Mouse (Mus musculus): ENCODE data around the gene Tcte1.
A peak's percentile ranks its signal among the peaks of the same experiment; 100 is the strongest.

Tcte1 gene

DNA sequence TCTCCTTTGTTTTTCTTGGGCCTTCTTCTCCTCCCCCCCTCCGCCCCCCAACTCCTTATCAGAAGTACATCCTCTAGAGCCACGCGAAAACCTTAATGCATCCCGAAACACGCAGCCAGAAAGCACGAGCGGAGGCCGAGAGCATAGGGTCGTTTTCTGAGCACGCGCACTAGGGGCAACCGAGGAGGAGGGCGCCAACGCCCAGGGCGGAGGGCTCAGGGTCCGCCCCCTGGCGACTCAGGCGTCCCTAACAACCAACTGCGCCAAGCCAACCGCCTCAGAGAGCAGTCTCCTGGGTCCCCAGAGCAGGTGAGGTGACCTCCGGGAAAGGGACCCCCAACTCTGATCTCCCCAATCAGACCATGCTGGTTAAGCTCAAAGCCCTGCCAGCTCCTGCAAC, at the start of gene Tcte1:
TSS of gene Tcte1 (plus strand) at position 172 of the 400 bp plus-strand sequence.
- DNase-seq: no peak

DNA sequence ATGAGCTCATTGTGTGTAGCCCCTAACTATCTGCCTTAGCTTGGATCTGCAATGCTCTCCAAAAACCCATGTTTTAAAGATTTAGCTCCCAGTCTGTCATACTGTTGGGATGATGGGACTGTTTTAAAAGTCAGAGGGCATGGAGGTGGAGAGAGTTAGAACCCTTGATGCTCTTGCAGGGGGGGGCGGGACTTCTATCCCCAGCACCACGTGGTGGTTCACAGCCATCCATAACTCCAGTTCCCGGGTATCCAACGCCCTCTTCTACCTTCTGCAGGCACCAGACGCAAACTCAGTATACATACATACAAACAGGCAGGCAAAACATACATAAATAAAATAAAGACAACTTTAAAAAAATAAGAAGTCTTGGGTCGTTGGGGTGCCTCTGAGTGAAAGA, 49.6 kb upstream of the Tcte1 start:
- no peak for DNase-seq

- no peak for DNase-seq
Observed at GRCm38 (mm10) chr17:45474146-45474545, 49.1 kb upstream of the Tcte1 start.

GRCm38 (mm10) chr17:45474669-45475465, 48.4 kb upstream of the Tcte1 start, which contains the start of gene Spats1:
Gene Spats1, minus strand, starts transcription at chr17:45475415.
- DNase-seq: peak; percentile 79

- DNase-seq: peak; percentile 89
Observed at GRCm38 (mm10) chr17:45478234-45478825, 44.9 kb upstream of the Tcte1 start.

DNA sequence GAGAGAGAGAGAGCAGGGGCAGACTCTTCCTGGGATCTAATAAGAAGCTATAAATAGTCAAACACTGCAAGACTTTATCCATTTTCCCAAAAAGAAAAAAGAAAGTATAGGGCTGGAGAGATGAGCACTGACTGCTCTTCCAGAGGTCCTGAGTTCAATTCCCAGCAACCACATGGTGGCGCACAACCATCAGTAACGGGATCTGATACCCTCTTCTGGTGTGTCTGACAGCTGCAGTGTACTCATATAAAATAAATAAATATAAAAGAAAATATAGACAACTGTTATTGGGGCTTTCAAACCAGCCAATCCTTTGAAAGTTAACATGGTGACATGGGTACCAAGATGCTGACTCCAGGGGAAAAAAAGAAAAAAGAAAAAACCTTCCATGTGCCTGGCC, 42.8 kb upstream of the Tcte1 start:
- DNase-seq: no peak

GRCm38 (mm10) chr17:45485581-45485980, 37.7 kb upstream of the Tcte1 start:
- DNase-seq: no peak

DNA sequence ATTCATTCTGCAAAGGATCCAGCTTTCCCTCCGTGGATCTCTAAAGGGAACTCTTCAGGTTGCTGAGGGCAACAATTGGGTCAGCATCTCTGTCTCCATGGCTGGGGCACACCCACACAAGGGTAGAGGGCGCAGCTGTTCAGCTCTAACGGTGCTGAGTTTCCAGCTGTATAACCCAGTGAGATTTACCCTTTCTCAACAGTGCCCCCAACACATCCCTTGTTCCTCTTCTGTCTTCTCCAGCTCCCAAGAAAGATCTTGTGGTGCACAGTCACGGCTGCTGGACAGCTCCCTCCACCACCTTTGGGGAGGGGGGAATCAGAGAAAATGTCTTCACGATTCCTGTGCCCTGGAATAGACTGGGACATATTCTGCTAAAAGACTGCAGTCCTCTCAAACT, 36.0 kb upstream of the Tcte1 start:
- DNase-seq: no peak

DNA sequence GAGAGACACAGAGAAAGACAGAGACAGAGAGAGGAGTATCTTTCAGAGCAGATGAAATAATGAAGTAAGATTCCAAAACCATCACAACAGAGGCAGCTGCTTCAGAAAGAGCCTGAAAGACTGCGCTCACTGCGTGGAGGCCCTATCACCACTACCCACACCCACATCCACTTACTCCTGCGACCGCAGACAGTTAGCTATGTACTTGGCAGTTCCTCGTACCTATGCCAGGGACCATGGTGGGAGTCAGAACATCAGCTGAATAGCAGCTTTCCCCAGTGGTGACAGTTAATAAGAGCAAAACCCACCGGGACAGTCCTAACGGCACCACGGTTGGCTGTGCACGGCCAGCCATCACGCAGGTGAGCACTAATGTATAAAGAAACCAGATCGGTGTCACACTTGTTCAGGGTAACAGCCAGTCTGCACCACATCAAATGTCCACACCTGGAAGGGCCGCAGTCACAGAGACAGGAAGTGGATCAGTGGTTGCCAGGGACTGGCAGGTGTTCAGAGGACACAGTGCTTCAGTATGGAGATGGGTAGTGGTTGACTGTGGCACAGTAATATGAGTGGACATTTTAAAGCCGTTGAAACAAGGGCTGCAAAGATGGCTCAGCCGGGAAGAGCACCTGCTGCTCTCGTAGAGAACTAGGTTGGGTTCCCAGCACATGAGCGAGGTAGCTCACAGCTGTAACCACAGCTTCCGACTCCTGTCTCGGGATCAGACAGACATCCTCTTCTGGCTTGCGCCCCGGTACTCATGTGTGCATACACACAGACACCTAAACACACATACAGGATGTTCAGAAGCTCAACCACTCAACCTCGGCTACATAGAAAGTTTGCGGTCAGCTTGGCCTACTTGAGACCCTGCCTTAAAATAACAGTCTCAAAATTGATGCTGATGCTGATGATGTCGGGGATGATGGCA, 34.6 kb upstream of the Tcte1 start:
- DNase-seq: no peak

GRCm38 (mm10) chr17:45489736-45490135, 33.5 kb upstream of the Tcte1 start:
- no peak for DNase-seq

DNA sequence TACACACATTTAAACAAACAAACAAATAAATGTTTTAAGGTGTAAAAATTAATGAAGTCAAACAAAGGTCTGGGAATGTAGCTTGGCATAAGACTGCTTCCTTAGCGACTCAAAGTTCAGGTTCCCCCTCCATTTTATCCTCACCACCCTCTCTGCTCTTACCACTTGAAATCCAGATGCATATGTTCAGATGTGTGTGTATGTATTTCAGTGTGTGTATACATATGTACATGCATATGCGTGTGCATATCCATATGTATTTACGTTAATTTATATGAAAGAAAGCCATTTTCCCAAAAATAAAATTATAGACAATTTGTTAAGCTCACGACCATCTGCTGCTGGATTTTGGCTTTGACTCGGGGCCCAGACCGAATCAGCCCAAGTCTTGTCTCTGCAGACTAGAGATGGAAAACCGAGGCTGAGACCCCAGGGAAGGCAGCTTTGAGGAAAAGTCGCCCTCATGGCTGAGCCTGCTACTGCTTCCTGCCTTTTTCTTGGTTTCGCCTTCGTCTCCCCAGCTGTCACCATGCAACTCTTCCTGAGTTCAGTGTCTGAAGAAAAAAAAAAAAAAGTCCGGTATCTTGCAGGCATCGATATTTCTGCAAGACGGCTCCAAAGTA, 32.6 kb upstream of the Tcte1 start:
- DNase-seq: no peak

DNA sequence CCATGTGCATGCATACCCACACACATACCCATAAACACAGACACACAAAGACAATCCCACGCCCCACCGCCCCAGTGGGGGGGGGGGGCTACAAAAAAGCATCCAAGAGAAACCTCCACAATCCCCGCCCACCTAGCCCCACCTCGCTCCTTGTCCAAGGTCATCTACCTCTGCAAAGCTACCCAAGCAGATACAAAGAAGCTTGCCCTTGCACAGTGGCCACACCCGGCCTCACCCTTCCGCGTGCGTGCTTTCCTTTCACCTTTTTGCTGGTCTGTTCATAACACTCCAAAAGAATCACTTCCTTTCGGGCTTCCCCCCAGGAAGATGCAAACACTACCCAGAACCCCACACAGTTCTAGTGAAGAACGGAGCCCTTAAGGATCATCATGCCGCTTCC, 27.8 kb upstream of the Tcte1 start:
- DNase-seq: no peak

GRCm38 (mm10) chr17:45498397-45498796, 24.8 kb upstream of the Tcte1 start:
- DNase-seq: no peak

- DNase-seq: no peak
Observed at GRCm38 (mm10) chr17:45499516-45499915, 23.7 kb upstream of the Tcte1 start.

GRCm38 (mm10) chr17:45500981-45501380, 22.3 kb upstream of the Tcte1 start:
- no peak for DNase-seq

DNA sequence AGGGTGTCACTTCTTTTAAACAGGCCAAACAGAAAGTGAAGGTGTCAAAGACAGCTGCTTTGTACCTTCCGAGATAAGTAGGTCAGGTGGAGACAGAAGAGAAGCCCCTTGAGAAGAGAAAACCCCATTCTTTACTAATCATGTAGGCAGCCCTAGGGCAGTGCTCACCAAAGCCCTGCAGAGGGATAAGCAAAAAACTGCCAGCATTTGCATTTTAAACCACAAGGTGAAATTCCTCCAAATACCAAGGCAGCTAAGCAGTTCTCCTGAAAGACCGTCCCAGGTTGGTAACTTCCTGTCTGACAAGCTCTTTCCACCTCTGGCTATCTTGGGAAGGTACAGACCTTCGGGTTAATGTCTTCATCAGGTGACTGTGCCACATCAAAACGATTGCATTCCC, 20.9 kb upstream of the Tcte1 start:
- DNase-seq: no peak

DNA sequence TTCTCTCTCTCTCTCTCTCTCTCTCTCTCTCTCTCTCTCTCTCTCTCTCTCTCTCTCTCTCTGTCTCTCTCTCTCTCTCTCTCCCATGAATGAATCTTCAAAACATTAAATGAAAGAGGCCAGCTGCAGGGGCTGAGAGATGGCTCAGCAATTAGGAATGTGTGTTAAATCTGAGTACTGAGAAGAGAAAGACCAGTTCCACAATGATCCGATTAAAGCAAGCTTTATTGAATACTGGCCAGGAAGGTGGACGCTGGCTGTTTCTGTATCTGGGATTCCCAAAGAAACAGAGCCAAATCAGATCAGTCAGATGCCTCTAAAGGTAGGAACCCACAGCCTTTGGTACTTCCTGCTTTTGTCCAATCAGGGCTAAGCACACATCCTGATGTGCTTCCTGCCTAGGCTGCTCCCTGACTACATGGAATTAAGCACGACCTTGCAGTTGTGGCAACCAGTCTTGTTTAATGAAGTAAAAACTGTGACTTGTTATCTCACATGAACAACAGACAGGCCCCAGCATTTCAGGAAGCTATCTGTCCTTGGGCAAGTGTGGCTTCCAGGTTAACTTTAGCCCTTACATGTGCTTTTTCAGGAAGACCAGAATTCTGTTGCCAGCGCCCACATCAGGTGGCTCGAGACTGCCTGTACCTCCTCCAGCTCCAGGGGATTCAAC, 19.8 kb upstream of the Tcte1 start:
- no peak for DNase-seq

- DNase-seq: peak; percentile 30
Observed at GRCm38 (mm10) chr17:45505941-45506465, 17.2 kb upstream of the Tcte1 start.

GRCm38 (mm10) chr17:45506700-45507189, 16.5 kb upstream of the Tcte1 start, which contains the start of gene Aars2:
Gene Aars2, plus strand, starts transcription at chr17:45506841.
- peak; percentile 95 for DNase-seq

GRCm38 (mm10) chr17:45510871-45511270, 12.4 kb upstream of the Tcte1 start:
- DNase-seq: no peak

DNA sequence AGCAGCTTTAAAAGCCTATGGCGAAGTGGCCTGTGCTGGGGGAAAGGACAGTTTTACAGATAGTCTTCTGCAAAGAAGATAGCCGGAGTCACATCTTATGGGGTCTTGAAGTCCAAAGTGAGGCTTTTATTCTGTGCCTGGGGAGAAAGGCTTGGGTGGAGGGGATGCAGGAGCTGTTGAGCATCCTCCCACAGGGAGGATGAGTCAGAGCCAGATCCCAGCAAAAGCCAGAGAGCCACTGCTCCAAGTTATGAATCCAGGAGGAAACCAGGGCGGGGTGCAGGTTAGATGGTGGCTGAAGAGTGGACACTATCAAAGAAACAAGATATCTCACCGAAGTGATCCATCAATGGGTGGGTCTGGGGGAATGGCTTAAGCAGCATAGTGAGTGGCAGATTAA, 11.5 kb upstream of the Tcte1 start:
- DNase-seq: no peak

DNA sequence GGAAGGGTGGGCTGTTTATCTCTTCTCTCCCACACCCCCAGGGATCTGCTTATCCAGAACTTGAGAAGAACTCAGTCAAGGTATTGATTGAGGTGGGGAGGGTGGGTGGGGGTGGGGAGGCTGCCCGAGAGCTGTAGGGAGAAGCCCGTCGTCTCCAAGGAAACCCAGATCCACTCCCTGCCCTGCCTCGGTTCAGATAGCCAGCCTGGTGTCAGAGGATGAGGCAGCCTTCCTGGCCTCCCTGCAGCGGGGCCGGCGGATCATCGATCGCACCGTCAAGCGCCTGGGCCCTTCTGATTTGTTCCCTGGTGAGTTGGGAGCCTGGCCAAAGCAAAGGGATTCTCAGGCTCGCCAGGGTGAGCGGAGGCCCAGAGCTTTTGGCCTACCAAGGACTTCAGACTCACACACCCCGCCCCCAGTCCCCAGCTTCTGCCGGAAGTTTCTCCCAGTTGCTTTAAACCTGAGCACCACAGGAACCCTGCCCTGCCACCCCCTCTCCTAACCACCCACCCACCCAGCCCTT, 8.0 kb upstream of the Tcte1 start:
- DNase-seq: peak; percentile 31
